Mouse (Mus musculus): ENCODE measurements around the gene Tmem169.

Gene Tmem169

DNA sequence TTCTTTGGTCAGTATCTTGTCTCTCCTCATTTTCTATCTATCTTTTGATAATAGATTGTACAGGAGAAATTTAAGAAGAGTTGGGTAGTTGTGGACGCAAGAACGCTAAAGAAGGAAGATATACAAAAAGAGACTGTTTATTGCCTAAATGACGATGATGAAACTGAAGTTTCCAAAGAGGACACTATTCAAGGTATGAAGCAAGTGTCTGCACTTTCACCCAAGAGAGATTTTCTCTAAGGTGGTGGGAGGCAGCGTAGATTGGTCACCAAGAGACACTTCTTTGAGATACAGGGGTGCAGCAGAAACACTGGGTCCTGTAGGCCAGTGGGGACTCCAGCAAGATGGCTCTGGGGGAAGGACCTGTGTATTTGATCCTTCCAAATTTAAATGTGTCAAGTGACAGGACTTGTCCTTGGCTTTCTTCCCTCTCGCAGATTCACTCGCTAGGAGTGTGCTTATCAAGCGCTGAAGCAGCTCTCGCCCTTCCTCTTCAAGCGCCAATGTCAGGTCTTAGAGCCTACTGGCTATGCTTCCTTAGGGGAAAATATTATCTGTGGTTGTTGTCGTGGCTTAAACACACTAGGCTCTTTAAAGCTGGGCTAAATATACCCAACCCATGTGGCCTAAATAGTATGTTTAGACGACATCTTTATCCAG, 42.1 kb downstream of the Tmem169 start:
- DNase-seq (ENCODE audit: low spot score), result no peak

DNA sequence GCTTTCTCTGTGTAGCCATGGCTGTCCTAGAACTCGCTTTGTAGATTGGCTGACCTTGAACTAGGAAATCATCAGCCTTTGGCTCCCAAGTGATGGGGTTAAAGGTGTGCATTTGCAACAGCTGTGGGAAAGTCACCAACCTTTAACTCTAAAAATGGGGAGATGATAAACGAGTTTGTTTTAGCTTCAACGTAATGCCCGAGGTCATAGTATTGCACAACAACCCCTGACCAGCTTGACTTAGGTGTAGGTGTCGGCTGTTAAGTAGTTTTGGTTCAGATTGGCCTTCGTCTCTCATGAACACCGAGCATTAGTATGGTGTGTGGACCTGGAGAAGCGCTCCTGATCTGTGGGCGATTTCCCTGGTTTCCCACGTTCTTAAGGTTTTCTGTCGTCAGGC, 50.6 kb downstream of the Tmem169 start:
- no peak for DNase-seq (ENCODE audit: low spot score)

DNA sequence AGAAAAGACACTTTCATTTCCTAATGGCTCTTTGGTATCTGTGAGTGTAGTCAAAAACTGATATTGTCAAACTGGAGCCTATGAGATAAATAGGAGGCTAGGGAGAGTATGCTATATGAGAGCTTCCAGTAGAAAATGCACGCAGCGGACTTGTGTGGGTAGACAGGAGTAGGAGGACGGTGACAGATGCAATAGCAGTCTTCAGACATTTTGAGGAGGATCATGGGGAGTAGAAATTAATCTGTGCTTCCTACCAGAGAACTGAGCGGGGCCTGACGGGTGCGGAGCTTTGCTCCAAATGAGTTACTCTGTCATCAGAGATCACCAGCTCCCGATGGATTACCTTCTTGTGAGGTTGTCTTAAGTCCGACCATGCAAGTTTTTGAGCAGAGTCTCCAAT, 52.6 kb downstream of the Tmem169 start:
- no peak for DNase-seq (ENCODE audit: low spot score)

DNA sequence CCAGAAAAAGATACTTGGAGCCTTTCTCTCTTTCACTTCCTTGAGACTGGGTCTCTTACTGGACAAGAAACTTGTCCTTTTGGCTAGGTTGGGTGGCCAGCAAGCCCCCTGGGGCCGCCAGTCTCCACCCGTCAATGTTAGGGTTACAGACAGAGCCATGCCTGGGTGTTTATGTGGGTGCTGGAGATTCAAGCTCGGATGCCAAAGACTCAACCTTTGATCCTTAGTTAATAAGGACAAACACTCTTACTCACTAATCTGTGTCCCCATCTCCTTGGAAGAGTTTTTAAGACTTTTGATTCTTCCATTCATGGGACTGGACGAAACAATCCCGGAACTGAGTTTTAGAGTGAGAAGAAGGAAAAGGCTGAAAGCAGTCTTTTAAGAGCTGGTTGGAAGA, 54.2 kb downstream of the Tmem169 start:
- DNase-seq (ENCODE audit: low spot score), result no peak

DNA sequence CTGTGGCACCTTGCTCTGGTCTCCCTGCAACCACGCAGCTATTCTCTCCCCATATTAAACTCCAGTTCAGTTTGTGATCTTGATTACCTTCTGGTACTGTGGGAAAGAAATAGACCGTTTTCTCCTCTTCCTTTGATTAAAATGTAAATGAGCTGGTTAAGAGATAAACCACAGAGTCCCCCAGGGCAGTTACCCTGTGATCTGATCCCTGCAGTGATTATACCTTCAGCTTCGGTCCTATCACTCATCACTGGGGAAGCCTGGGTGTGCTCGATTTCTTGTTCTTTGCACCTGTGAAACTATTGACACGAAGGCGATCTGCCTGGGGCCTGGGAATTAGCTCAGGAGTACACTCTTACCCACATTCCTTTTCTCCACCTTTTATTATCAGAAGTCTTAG, 63.7 kb downstream of the Tmem169 start:
- DNase-seq (ENCODE audit: low spot score), result no peak
